Mouse (Mus musculus): ENCODE results near the gene Sh3glb2. TPM values are rescaled to one million over a fixed set of nuclear protein-coding genes. Genes with fewer than 3 reads are reported as not detected.

Sh3glb2 gene
- polyA plus RNA-seq, 1 experiment from 2014 or later = 107 TPM

- H3K4me1 ChIP-seq (ENCODE audit: control insufficient read depth, insufficient read depth, low read length) = peaks cover 2% of the 10 kb centered on the region; the same call in 1 of the 2 replicates
- H3K9me3 ChIP-seq (replicated peaks; ENCODE audit: control insufficient read depth, low read length) = no peaks in the 10 kb centered on the region
- peak overlapping the region; percentile 54 for H3K27ac ChIP-seq (ENCODE audit: low read length)
- 0 out of 2 replicates have a peak overlapping the region, but pooled peaks have one; percentile 9 for H3K9ac ChIP-seq (ENCODE audit: low read length)
- H3K4me3 ChIP-seq (replicated peaks; ENCODE audit: low read length) = no peak overlapping the region
- 54% methylated on average over 20 of the region's 20 CpGs for WGBS
- H3K4me2 ChIP-seq (ENCODE audit: low read depth, low read length) = no peak overlapping the region
- no peaks in the 10 kb centered on the region for H3K27me3 ChIP-seq (ENCODE audit: control insufficient read depth, insufficient read depth, low read length)
- ATAC-seq (ENCODE audit: insufficient read depth, low FRiP score) = peak; percentile 70; the same call in 1 of the 2 replicates
- 0 out of 2 replicates have a peak, but pooled peaks cover 10% of the 10 kb centered on the region for H3K36me3 ChIP-seq (ENCODE audit: control insufficient read depth, insufficient read depth, low read length)
These were observed 40.3 kb upstream of the Sh3glb2 start for GRCm38 (mm10) chr2:30399191-30400171.

- Histone ChIP-seq H3K4me3 (replicated peaks; ENCODE audit: low read length) (no peak overlapping the region), H3K27ac (ENCODE audit: low read length) (no peak overlapping the region), H3K4me2 (ENCODE audit: low read depth, low read length) (no peak overlapping the region), H3K36me3 (ENCODE audit: control insufficient read depth, insufficient read depth, low read length) (0 out of 2 replicates have a peak, but pooled peaks cover 10% of the 10 kb centered on the region), H3K9ac (ENCODE audit: low read length) (no peak overlapping the region), H3K27me3 (ENCODE audit: control insufficient read depth, insufficient read depth, low read length) (no peaks in the 10 kb centered on the region), H3K4me1 (ENCODE audit: control insufficient read depth, insufficient read depth, low read length) (peaks cover 11% of the 10 kb centered on the region), H3K9me3 (replicated peaks; ENCODE audit: control insufficient read depth, low read length) (no peaks in the 10 kb centered on the region)
- 87% methylated on average over 9 of the region's 10 CpGs for WGBS
- ATAC-seq (ENCODE audit: insufficient read depth, low FRiP score) = no peak
These were observed 38.9 kb upstream of the Sh3glb2 start for GRCm38 (mm10) chr2:30397986-30398512.

- H3K36me3 ChIP-seq (ENCODE audit: control insufficient read depth, insufficient read depth, low read length) = 0 out of 2 replicates have a peak, but pooled peaks cover 9% of the 10 kb centered on the region
- 83% methylated on average over 7 of the region's 7 CpGs for WGBS
- H3K4me3 ChIP-seq (replicated peaks; ENCODE audit: low read length) = no peak overlapping the region
- no peak overlapping the region for H3K9ac ChIP-seq (ENCODE audit: low read length)
- no peaks in the 10 kb centered on the region for H3K27me3 ChIP-seq (ENCODE audit: control insufficient read depth, insufficient read depth, low read length)
- peak overlapping the region; percentile 2; the same call in 1 of the 2 replicates for H3K27ac ChIP-seq (ENCODE audit: low read length)
- H3K9me3 ChIP-seq (replicated peaks; ENCODE audit: control insufficient read depth, low read length) = no peaks in the 10 kb centered on the region
- peaks cover 11% of the 10 kb centered on the region for H3K4me1 ChIP-seq (ENCODE audit: control insufficient read depth, insufficient read depth, low read length)
- no peak overlapping the region for H3K4me2 ChIP-seq (ENCODE audit: low read depth, low read length)
- no peak for ATAC-seq (ENCODE audit: insufficient read depth, low FRiP score)
These were observed 37.1 kb upstream of the Sh3glb2 start for GRCm38 (mm10) chr2:30396246-30396645.

- H3K27ac ChIP-seq (ENCODE audit: low read length) = peak overlapping the region; percentile 2; the same call in 1 of the 2 replicates
These were observed 36.6 kb upstream of the Sh3glb2 start for GRCm38 (mm10) chr2:30395757-30396156.

GRCm38 (mm10) chr2:30393370-30393656 lies 34.2 kb upstream of the Sh3glb2 start:
- Histone ChIP-seq H3K9ac (ENCODE audit: low read length) (peak overlapping the region; percentile 86), H3K4me3 (replicated peaks; ENCODE audit: low read length) (peak overlapping the region; percentile 93), H3K36me3 (ENCODE audit: control insufficient read depth, insufficient read depth, low read length) (0 out of 2 replicates have a peak, but pooled peaks cover 3% of the 10 kb centered on the region), H3K27ac (ENCODE audit: low read length) (peak overlapping the region; percentile 95), H3K4me1 (ENCODE audit: control insufficient read depth, insufficient read depth, low read length) (peaks cover 8% of the 10 kb centered on the region), H3K4me2 (ENCODE audit: low read depth, low read length) (peak overlapping the region; percentile 86), H3K27me3 (ENCODE audit: control insufficient read depth, insufficient read depth, low read length) (no peaks in the 10 kb centered on the region), H3K9me3 (replicated peaks; ENCODE audit: control insufficient read depth, low read length) (no peaks in the 10 kb centered on the region)
- no peak for ATAC-seq (ENCODE audit: insufficient read depth, low FRiP score)
- WGBS = 11% methylated on average over 1 of the region's 1 CpGs

More at GRCm38 (mm10) chr2:30395757-30396156, 36.6 kb upstream of the Sh3glb2 start:
- H3K36me3 ChIP-seq (ENCODE audit: control insufficient read depth, insufficient read depth, low read length) = 0 out of 2 replicates have a peak, but pooled peaks cover 4% of the 10 kb centered on the region
- H3K27me3 ChIP-seq (ENCODE audit: control insufficient read depth, insufficient read depth, low read length) = no peaks in the 10 kb centered on the region
- H3K4me2 ChIP-seq (ENCODE audit: low read depth, low read length) = no peak overlapping the region
- WGBS = 88% methylated on average over 7 of the region's 7 CpGs
- H3K4me1 ChIP-seq (ENCODE audit: control insufficient read depth, insufficient read depth, low read length) = peaks cover 11% of the 10 kb centered on the region
- peak overlapping the region; percentile 19; the same call in 1 of the 2 replicates for H3K9ac ChIP-seq (ENCODE audit: low read length)
- H3K9me3 ChIP-seq (replicated peaks; ENCODE audit: control insufficient read depth, low read length) = no peaks in the 10 kb centered on the region
- H3K4me3 ChIP-seq (replicated peaks; ENCODE audit: low read length) = no peak overlapping the region
- no peak for ATAC-seq (ENCODE audit: insufficient read depth, low FRiP score)

GRCm38 (mm10) chr2:30392577-30393369 lies 33.6 kb upstream of the Sh3glb2 start:
- Histone ChIP-seq H3K9me3 (replicated peaks; ENCODE audit: control insufficient read depth, low read length) (no peaks in the 10 kb centered on the region), H3K27ac (ENCODE audit: low read length) (peak overlapping the region; percentile 95), H3K4me3 (replicated peaks; ENCODE audit: low read length) (peak overlapping the region; percentile 93), H3K9ac (ENCODE audit: low read length) (peak overlapping the region; percentile 86), H3K27me3 (ENCODE audit: control insufficient read depth, insufficient read depth, low read length) (no peaks in the 10 kb centered on the region), H3K36me3 (ENCODE audit: control insufficient read depth, insufficient read depth, low read length) (0 out of 2 replicates have a peak, but pooled peaks cover 3% of the 10 kb centered on the region), H3K4me1 (ENCODE audit: control insufficient read depth, insufficient read depth, low read length) (peaks cover 8% of the 10 kb centered on the region), H3K4me2 (ENCODE audit: low read depth, low read length) (peak overlapping the region; percentile 86)
- ATAC-seq (ENCODE audit: insufficient read depth, low FRiP score) = peak; percentile 73
- WGBS = under 1% methylated on average over 52 of the region's 54 CpGs

- ATAC-seq (ENCODE audit: insufficient read depth, low FRiP score) = peak; percentile 96
- H3K4me3 ChIP-seq (replicated peaks; ENCODE audit: low read length) = peak within 1 kb of the TSS; percentile 93
- H3K4me2 ChIP-seq (ENCODE audit: low read depth, low read length) = peak within 1 kb of the TSS; percentile 86
- under 1% methylated on average over 40 of the region's 40 CpGs for WGBS
- no peaks in the 10 kb centered on the region for H3K27me3 ChIP-seq (ENCODE audit: control insufficient read depth, insufficient read depth, low read length)
- peak within 1 kb of the TSS; percentile 86 for H3K9ac ChIP-seq (ENCODE audit: low read length)
- no peaks in the 10 kb centered on the region for H3K9me3 ChIP-seq (replicated peaks; ENCODE audit: control insufficient read depth, low read length)
- peaks cover 8% of the 10 kb centered on the region for H3K4me1 ChIP-seq (ENCODE audit: control insufficient read depth, insufficient read depth, low read length)
- H3K36me3 ChIP-seq (ENCODE audit: control insufficient read depth, insufficient read depth, low read length) = no peaks in the 10 kb centered on the region
- peak within 1 kb of the TSS; percentile 95 for H3K27ac ChIP-seq (ENCODE audit: low read length)
These were observed 33.0 kb upstream of the Sh3glb2 start, which contains the start of gene Dolpp1 for GRCm38 (mm10) chr2:30392114-30392576. Gene Dolpp1, plus strand, starts transcription at chr2:30392254.

- no peak for ATAC-seq (ENCODE audit: insufficient read depth, low FRiP score)
- no peaks in the 10 kb centered on the region for H3K9me3 ChIP-seq (replicated peaks; ENCODE audit: control insufficient read depth, low read length)
- no peaks in the 10 kb centered on the region for H3K27me3 ChIP-seq (ENCODE audit: control insufficient read depth, insufficient read depth, low read length)
- H3K27ac ChIP-seq (ENCODE audit: low read length) = no peak overlapping the region
- no peaks in the 10 kb centered on the region for H3K36me3 ChIP-seq (ENCODE audit: control insufficient read depth, insufficient read depth, low read length)
- no peak overlapping the region for H3K4me2 ChIP-seq (ENCODE audit: low read depth, low read length)
- no peak overlapping the region for H3K4me3 ChIP-seq (replicated peaks; ENCODE audit: low read length)
- WGBS = 87% methylated on average over 2 of the region's 2 CpGs
- peaks cover 8% of the 10 kb centered on the region for H3K4me1 ChIP-seq (ENCODE audit: control insufficient read depth, insufficient read depth, low read length)
- no peak overlapping the region for H3K9ac ChIP-seq (ENCODE audit: low read length)
These were observed 29.9 kb upstream of the Sh3glb2 start for GRCm38 (mm10) chr2:30389000-30389399.

Data from stomach, embryonic 16.5 days (tissue).